Mouse (Mus musculus) neural tube, embryonic 10.5 days (tissue): ENCODE data around the gene Neurog2.

Experiments
- DNase-seq: peaks from one replicate; pipeline ENCODE4 v3.0.0-alpha.2; 2017; ENCODE audit warnings: low spot score; ENCODE audit errors: extremely low spot score

Neurog2 gene

GRCm38 (mm10) chr3:127642211-127642610 is 9.3 kb downstream of the Neurog2 start:
- no peak for DNase-seq

GRCm38 (mm10) chr3:127646156-127646825 is 13.4 kb downstream of the Neurog2 start:
- DNase-seq: no peak

- no peak for DNase-seq
Measured at GRCm38 (mm10) chr3:127651742-127652653, 19.1 kb downstream of the Neurog2 start.

- no peak for DNase-seq
Measured at GRCm38 (mm10) chr3:127660712-127661111, 27.8 kb downstream of the Neurog2 start.

DNA sequence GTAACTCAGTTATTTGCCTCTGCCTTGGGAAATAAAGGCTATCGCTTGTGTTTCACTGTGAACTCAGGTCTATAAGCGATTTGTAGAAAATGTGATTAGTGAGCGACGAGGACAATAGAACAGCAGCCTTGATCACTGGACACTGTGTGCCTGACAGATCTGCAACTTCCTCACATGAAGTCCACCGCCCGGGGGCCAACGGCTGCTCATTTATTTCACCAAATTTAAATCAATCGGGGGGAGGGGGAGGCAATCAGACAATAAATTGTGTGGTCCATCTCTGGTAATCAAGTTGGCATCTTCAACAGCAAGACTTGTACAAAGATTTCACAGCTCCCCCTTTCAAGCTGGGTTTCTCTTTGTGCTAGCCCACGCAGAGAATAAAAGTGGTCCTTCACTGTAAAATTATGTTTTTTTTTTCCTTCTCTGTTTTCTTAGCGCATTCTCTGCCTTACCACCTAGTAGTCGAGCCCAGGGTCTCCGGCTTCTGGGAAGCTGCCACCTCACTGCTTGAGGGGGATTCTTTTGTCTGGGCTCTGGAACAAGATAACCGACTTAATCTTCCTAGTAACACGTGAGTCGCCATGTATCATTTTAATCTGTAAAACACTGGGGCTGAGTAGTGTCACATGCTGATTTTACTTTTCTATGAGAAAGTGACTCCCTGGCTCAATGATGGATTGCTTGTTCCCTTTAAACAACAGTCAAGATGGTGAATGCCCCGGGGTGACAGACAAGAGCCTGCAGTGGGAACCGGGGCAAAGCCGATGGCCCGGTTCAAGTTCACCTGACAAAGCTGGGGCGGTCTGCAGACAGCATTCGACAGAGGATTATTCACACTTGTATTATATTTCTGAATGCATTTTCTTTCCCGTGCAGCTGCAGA is 29.0 kb downstream of the Neurog2 start:
- no peak for DNase-seq

DNA sequence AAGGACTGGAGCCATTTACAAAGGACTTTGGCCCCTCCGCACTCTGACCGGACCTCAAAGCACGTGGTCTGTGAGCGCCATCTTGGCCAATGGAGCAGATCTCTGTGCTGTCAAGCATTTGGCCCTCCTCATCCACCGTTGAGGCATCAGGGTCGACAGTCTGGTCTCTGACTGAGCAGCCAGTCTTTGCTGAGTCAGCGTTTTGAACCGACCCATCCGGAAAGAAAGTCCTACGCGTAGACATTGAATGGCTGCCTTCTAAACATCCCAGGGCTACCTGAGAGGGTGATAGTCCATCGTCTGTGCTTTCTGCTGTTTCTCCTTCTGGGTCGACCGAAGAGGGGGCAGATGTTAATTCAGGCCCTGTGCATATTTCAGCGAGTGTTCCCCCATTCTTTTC is 46.8 kb downstream of the Neurog2 start:
- DNase-seq: no peak
